Mouse (Mus musculus) hindbrain, embryonic 12.5 days (tissue): ENCODE measurements around the gene Pnrc2. TPM values are rescaled to one million over a fixed set of nuclear protein-coding genes. Genes with fewer than 3 reads are reported as not detected.

ENCODE experiments used
- ATAC-seq: fragments of 200-750 bp; cut with Nextera tagmentation; 2 replicates; pipeline ENCODE4 v1.8.0; 2017; ENCODE audit warnings: moderate TSS enrichment; ENCODE audit not compliant: low FRiP score
- H3K27ac ChIP-seq: fragments of 300-500 bp; sonication (generic); 2 replicates; pipeline ENCODE4 v1.5.1; 2016; ENCODE audit warnings: mild to moderate bottlenecking
- H3K27me3 ChIP-seq: fragments of 300-500 bp; sonication (generic); 2 replicates; pipeline ENCODE4 v1.6.1; 2016; ENCODE audit warnings: mild to moderate bottlenecking
- H3K36me3 ChIP-seq: fragments of 300-500 bp; sonication (generic); 2 replicates; pipeline ENCODE4 v1.6.1; 2016; ENCODE audit warnings: mild to moderate bottlenecking
- H3K4me1 ChIP-seq: fragments of 300-500 bp; sonication (generic); 2 replicates; pipeline ENCODE4 v1.6.1; 2016
- H3K4me2 ChIP-seq: fragments of 300-500 bp; sonication (generic); replicated peaks from 2 replicates; pipeline ENCODE4 v1.6.1; 2016; ENCODE audit warnings: mild to moderate bottlenecking
- H3K4me3 ChIP-seq: fragments of 300-500 bp; sonication (generic); 2 replicates; pipeline ENCODE4 v1.5.1; 2016; ENCODE audit warnings: mild to moderate bottlenecking
- H3K9ac ChIP-seq: fragments of 300-500 bp; sonication (generic); 2 replicates; pipeline ENCODE4 v1.6.1; 2016; ENCODE audit warnings: mild to moderate bottlenecking, moderate library complexity
- H3K9me3 ChIP-seq: fragments of 300-500 bp; sonication (generic); replicated peaks from 2 replicates; pipeline ENCODE4 v1.6.1; 2016; ENCODE audit warnings: mild to moderate bottlenecking
- WGBS: fragments of 180-500 bp; shearing (Covaris S2); methylation state at CpG from one replicate; pipeline ENCODE4 v1.1.7; 2016; 5-methylcytosine and 5-hydroxymethylcytosine counted together
- polyA plus RNA-seq: library from polyadenylated mRNA; unstranded; fragments of >200 nt; fragmentation: Nextera tagmentation; extraction: Ambion mirVana; gene quantifications from 2 replicates; pipeline ENCODE4 v1.2.1, GENCODE M21; 2016

Pnrc2 gene
- polyA plus RNA-seq, 1 experiment from 2014 or later: 154 TPM

- H3K4me1 ChIP-seq: no peaks in the 10 kb centered on the region
- 82% methylated on average over 3 of the region's 3 CpGs for WGBS
- no peak overlapping the region for H3K4me3 ChIP-seq
- H3K9ac ChIP-seq: no peak overlapping the region
- no peak overlapping the region for H3K27ac ChIP-seq
- no peak overlapping the region for H3K4me2 ChIP-seq
- no peaks in the 10 kb centered on the region for H3K27me3 ChIP-seq
- H3K36me3 ChIP-seq: no peaks in the 10 kb centered on the region
- ATAC-seq: no peak
- no peaks in the 10 kb centered on the region for H3K9me3 ChIP-seq
Observed at GRCm38 (mm10) chr4:135906633-135907032, 33.0 kb upstream of the Pnrc2 start.

- H3K4me3 ChIP-seq: no peak overlapping the region
- H3K27me3 ChIP-seq: no peaks in the 10 kb centered on the region
- no peaks in the 10 kb centered on the region for H3K36me3 ChIP-seq
- ATAC-seq: no peak
- no peak overlapping the region for H3K27ac ChIP-seq
- H3K9me3 ChIP-seq: no peaks in the 10 kb centered on the region
- H3K4me1 ChIP-seq: no peaks in the 10 kb centered on the region
- H3K9ac ChIP-seq: no peak overlapping the region
- WGBS: 64% methylated on average over 1 of the region's 1 CpGs
- H3K4me2 ChIP-seq: no peak overlapping the region
Observed at GRCm38 (mm10) chr4:135904810-135905209, 31.2 kb upstream of the Pnrc2 start.

- Histone ChIP-seq H3K4me3 (no peak overlapping the region), H3K27ac (no peak overlapping the region), H3K4me2 (no peak overlapping the region), H3K4me1 (no peaks in the 10 kb centered on the region), H3K9me3 (no peaks in the 10 kb centered on the region), H3K27me3 (no peaks in the 10 kb centered on the region), H3K36me3 (no peaks in the 10 kb centered on the region), H3K9ac (no peak overlapping the region)
- WGBS: 90% methylated on average over 4 of the region's 4 CpGs
- no peak for ATAC-seq
Observed at GRCm38 (mm10) chr4:135902606-135903242, 29.1 kb upstream of the Pnrc2 start.

- 69% methylated on average over 5 of the region's 5 CpGs for WGBS
- H3K4me2 ChIP-seq: no peak overlapping the region
- no peak overlapping the region for H3K9ac ChIP-seq
- H3K9me3 ChIP-seq: no peaks in the 10 kb centered on the region
- no peaks in the 10 kb centered on the region for H3K36me3 ChIP-seq
- no peaks in the 10 kb centered on the region for H3K4me1 ChIP-seq
- no peak for ATAC-seq
- no peak overlapping the region for H3K27ac ChIP-seq
- H3K4me3 ChIP-seq: no peak overlapping the region
- no peaks in the 10 kb centered on the region for H3K27me3 ChIP-seq
Observed at GRCm38 (mm10) chr4:135900008-135900407, 26.4 kb upstream of the Pnrc2 start.

- no peak overlapping the region for H3K4me2 ChIP-seq
- ATAC-seq: no peak
- no peak overlapping the region for H3K27ac ChIP-seq
- H3K9me3 ChIP-seq: no peaks in the 10 kb centered on the region
- no peaks in the 10 kb centered on the region for H3K36me3 ChIP-seq
- no peaks in the 10 kb centered on the region for H3K27me3 ChIP-seq
- H3K4me1 ChIP-seq: no peaks in the 10 kb centered on the region
- WGBS: 87% methylated on average over 7 of the region's 7 CpGs
- H3K4me3 ChIP-seq: no peak overlapping the region
- no peak overlapping the region for H3K9ac ChIP-seq
Observed at GRCm38 (mm10) chr4:135899050-135899448, 25.4 kb upstream of the Pnrc2 start.

- no peaks in the 10 kb centered on the region for H3K36me3 ChIP-seq
- no peak overlapping the region for H3K9ac ChIP-seq
- 83% methylated on average over 9 of the region's 9 CpGs for WGBS
- H3K27me3 ChIP-seq: no peaks in the 10 kb centered on the region
- no peak overlapping the region for H3K27ac ChIP-seq
- H3K9me3 ChIP-seq: no peaks in the 10 kb centered on the region
- no peaks in the 10 kb centered on the region for H3K4me1 ChIP-seq
- no peak overlapping the region for H3K4me2 ChIP-seq
- ATAC-seq: no peak
- no peak overlapping the region for H3K4me3 ChIP-seq
Observed at GRCm38 (mm10) chr4:135898380-135899049, 24.9 kb upstream of the Pnrc2 start.

- Histone ChIP-seq H3K36me3 (no peaks in the 10 kb centered on the region), H3K27me3 (no peaks in the 10 kb centered on the region), H3K4me1 (no peaks in the 10 kb centered on the region), H3K27ac (no peak overlapping the region), H3K9ac (no peak overlapping the region), H3K4me3 (no peak overlapping the region), H3K4me2 (no peak overlapping the region), H3K9me3 (no peaks in the 10 kb centered on the region)
- WGBS: 79% methylated on average over 6 of the region's 6 CpGs
- no peak for ATAC-seq
Observed at GRCm38 (mm10) chr4:135896157-135896556, 22.5 kb upstream of the Pnrc2 start.

- Histone ChIP-seq H3K36me3 (no peaks in the 10 kb centered on the region), H3K27me3 (no peaks in the 10 kb centered on the region), H3K4me2 (no peak within 1 kb of the TSS), H3K9me3 (no peaks in the 10 kb centered on the region), H3K27ac (no peak within 1 kb of the TSS), H3K4me3 (no peak within 1 kb of the TSS), H3K4me1 (no peaks in the 10 kb centered on the region), H3K9ac (no peak within 1 kb of the TSS)
- 50% methylated on average over 8 of the region's 8 CpGs for WGBS
- no peak for ATAC-seq
Observed at GRCm38 (mm10) chr4:135895071-135895571, 21.5 kb upstream of the Pnrc2 start, which contains the start of gene Cnr2. Gene Cnr2 (plus strand): TSS chr4:135895394.

GRCm38 (mm10) chr4:135892884-135893283 is 19.2 kb upstream of the Pnrc2 start:
- Histone ChIP-seq H3K27me3 (no peaks in the 10 kb centered on the region), H3K27ac (no peak overlapping the region), H3K9ac (no peak overlapping the region), H3K4me3 (no peak overlapping the region), H3K4me1 (no peaks in the 10 kb centered on the region), H3K4me2 (no peak overlapping the region), H3K9me3 (no peaks in the 10 kb centered on the region), H3K36me3 (no peaks in the 10 kb centered on the region)
- WGBS: 61% methylated on average over 4 of the region's 4 CpGs
- ATAC-seq: no peak

GRCm38 (mm10) chr4:135891539-135891938 is 17.9 kb upstream of the Pnrc2 start:
- WGBS: 78% methylated on average over 2 of the region's 2 CpGs
- H3K9ac ChIP-seq: no peak overlapping the region
- no peaks in the 10 kb centered on the region for H3K4me1 ChIP-seq
- no peaks in the 10 kb centered on the region for H3K9me3 ChIP-seq
- H3K36me3 ChIP-seq: no peaks in the 10 kb centered on the region
- ATAC-seq: no peak
- H3K4me3 ChIP-seq: no peak overlapping the region
- no peak overlapping the region for H3K4me2 ChIP-seq
- no peak overlapping the region for H3K27ac ChIP-seq
- H3K27me3 ChIP-seq: no peaks in the 10 kb centered on the region

- no peak overlapping the region for H3K4me3 ChIP-seq
- no peaks in the 10 kb centered on the region for H3K27me3 ChIP-seq
- WGBS: 11% methylated on average over 4 of the region's 4 CpGs
- no peak overlapping the region for H3K9ac ChIP-seq
- no peaks in the 10 kb centered on the region for H3K9me3 ChIP-seq
- H3K27ac ChIP-seq: no peak overlapping the region
- H3K36me3 ChIP-seq: no peaks in the 10 kb centered on the region
- ATAC-seq: peak; percentile 73; the same call in 1 of the 2 replicates
- H3K4me2 ChIP-seq: no peak overlapping the region
- H3K4me1 ChIP-seq: no peaks in the 10 kb centered on the region
Observed at GRCm38 (mm10) chr4:135889884-135890283, 16.2 kb upstream of the Pnrc2 start.

- Histone ChIP-seq H3K36me3 (no peaks in the 10 kb centered on the region), H3K9me3 (no peaks in the 10 kb centered on the region), H3K4me2 (no peak overlapping the region), H3K4me1 (no peaks in the 10 kb centered on the region; the same call in 1 of the 2 replicates), H3K27me3 (no peaks in the 10 kb centered on the region), H3K27ac (no peak overlapping the region), H3K4me3 (no peak overlapping the region), H3K9ac (no peak overlapping the region)
- no peak for ATAC-seq
- 84% methylated on average over 7 of the region's 7 CpGs for WGBS
Observed at GRCm38 (mm10) chr4:135889146-135889883, 15.7 kb upstream of the Pnrc2 start.
